Mouse (Mus musculus) gastrocnemius, postnatal 10 days (tissue): ENCODE measurements around the gene Rgs1. TPM values are rescaled to one million over a fixed set of nuclear protein-coding genes. Genes with fewer than 3 reads are reported as not detected.

Experiments used
- DNase-seq: peaks from one replicate; pipeline ENCODE4 v3.0.0; 2021; ENCODE audit warnings: mixed read lengths
- total RNA-seq, 2 experiments: library from RNA; stranded (reverse); gene quantifications; 2 replicates each; pipeline ENCODE4 v1.2.3; 2021

The Rgs1 gene
- total RNA-seq, 2 experiments from 2014 or later = not detected

DNA sequence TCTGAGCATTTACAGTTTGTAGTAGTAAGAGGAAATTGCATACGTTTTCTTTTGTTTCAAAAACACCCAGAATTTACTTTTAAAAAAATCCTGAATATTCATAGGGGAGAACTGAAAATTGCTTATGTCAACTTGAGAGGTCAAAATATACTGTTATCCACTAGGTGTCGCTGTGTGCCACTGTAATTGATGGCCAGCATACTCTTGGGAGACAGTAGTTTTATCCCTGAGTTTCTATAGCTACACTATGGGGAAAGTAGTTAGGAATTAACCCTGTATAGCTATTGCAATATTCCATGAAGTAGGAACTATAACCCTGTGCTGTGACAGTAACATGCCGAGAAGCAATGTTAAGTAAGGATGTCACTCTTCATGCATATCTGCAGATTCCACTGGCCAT lies 51.4 kb downstream of the Rgs1 start:
- DNase-seq = peak; percentile 10

Other genes starting within 250 kb of the Rgs1 start
- gene Rgs2, start 245.1 kb downstream of the Rgs1 start, total RNA-seq = 10 to 100 TPM; 14.1 to 15.7 TPM
- gene Rgs13, start 71.9 kb downstream of the Rgs1 start, total RNA-seq = under 1 TPM; 0.14 to 0.34 TPM